In genomic region chr17:56185281-56186141, GRCm38 (mm10) we compare ENCODE assay signal across 8 mouse cellular contexts. TPM values are rescaled to one million over a fixed set of nuclear protein-coding genes. Genes with fewer than 3 reads are reported as not detected.
DNase-seq lines count a peak whose midpoint lies in the region; ATAC-seq and TF ChIP-seq lines count a peak whose summit lies in the region.
"Had no signal": no experiment of that assay in that cellular context is flagged by ENCODE, and none has a peak within 500 bp of the region (broad histone marks: within the 10 kb centered on the region; RNA-seq: fewer than 3 reads in every experiment).

No protein-coding gene starts in this region.

- peak overlapping the region; percentile 8; the same call in 1 of the 2 replicates for H3K9ac ChIP-seq in forebrain, embryonic 14.5 days (ENCODE audit: low read length)
- peak overlapping the region; percentile 42 for H3K9ac ChIP-seq in midbrain, embryonic 13.5 days (replicated peaks)
- H3K9ac ChIP-seq: liver, embryonic 14.5 days had no signal

- H3K9me3 ChIP-seq in forebrain, embryonic 14.5 days (replicated peaks; ENCODE audit: control insufficient read depth, low read length) = no peaks in the 10 kb centered on the region
- H3K9me3 ChIP-seq in midbrain, embryonic 13.5 days = no peaks in the 10 kb centered on the region

- H3K4me2 ChIP-seq in forebrain, embryonic 14.5 days (ENCODE audit: low read length) = no peak overlapping the region
- no peak overlapping the region for H3K4me2 ChIP-seq in midbrain, embryonic 13.5 days (replicated peaks)

- no peak overlapping the region for H3K4me3 ChIP-seq in C2C12 (ENCODE audit: insufficient read depth, poor library complexity, severe bottlenecking)
- no peak overlapping the region for H3K4me3 ChIP-seq in forebrain, embryonic 14.5 days (ENCODE audit: low read depth, low read length)
- H3K4me3 ChIP-seq in midbrain, embryonic 13.5 days (replicated peaks) = no peak overlapping the region

- DNase-seq in NIH3T3 (ENCODE audit: low read depth) = peak; percentile 26
- DNase-seq in forebrain, embryonic 14.5 days (ENCODE audit: low spot score) = peak; percentile 23
- DNase-seq in heart, postnatal 4 days = peak; percentile 77
- DNase-seq in layer of hippocampus, postnatal 10 days (ENCODE audit: low spot score in 2 of 2) = peak; percentile 44 to 58
- peak; percentile 58 for DNase-seq in yolk sac, embryonic 10.5 days (ENCODE audit: low spot score)

- H3K27ac ChIP-seq in forebrain, embryonic 14.5 days (ENCODE audit: low read depth, low read length) = peak overlapping the region; percentile 39; the same call in 1 of the 2 replicates
- H3K27ac ChIP-seq in midbrain, embryonic 13.5 days = peak overlapping the region; percentile 81
- H3K27ac ChIP-seq: liver, embryonic 14.5 days had no signal

- no peak for ATAC-seq in forebrain, embryonic 14.5 days
- ATAC-seq in midbrain, embryonic 13.5 days = 0 out of 2 replicates have a peak, but pooled peaks have one; percentile 15

- H3K27me3 ChIP-seq in C2C12 (ENCODE audit: control insufficient read depth, insufficient read depth, insufficient read length) = no peaks in the 10 kb centered on the region
- H3K27me3 ChIP-seq in forebrain, embryonic 14.5 days (replicated peaks; ENCODE audit: control insufficient read depth, insufficient read depth, low read length) = no peaks in the 10 kb centered on the region
- H3K27me3 ChIP-seq in midbrain, embryonic 13.5 days = no peaks in the 10 kb centered on the region

- no peak for TF ChIP-seq CTCF in C2C12 (IDR thresholded peaks at IDR 0.05; ENCODE audit: control insufficient read depth, insufficient read depth, insufficient read length)

- 47% methylated on average over 11 of the region's 11 CpGs for WGBS in forebrain, embryonic 14.5 days
- 42% methylated on average over 11 of the region's 11 CpGs for WGBS in midbrain, embryonic 13.5 days

- H3ac ChIP-seq in C2C12 (ENCODE audit: control insufficient read depth, insufficient read length, low read depth) = peak overlapping the region; percentile 19

- peaks cover 19% of the 10 kb centered on the region for H3K79me2 ChIP-seq in C2C12 (ENCODE audit: control insufficient read depth, insufficient read depth)

- H3K79me3 ChIP-seq in C2C12 (ENCODE audit: low read depth) = peaks cover 5% of the 10 kb centered on the region

- peaks cover 7% of the 10 kb centered on the region for H3K4me1 ChIP-seq in forebrain, embryonic 14.5 days (ENCODE audit: control insufficient read depth, insufficient read depth, low read length)
- H3K4me1 ChIP-seq in midbrain, embryonic 13.5 days (replicated peaks) = peaks cover 26% of the 10 kb centered on the region

- H3K36me3 ChIP-seq in C2C12 (ENCODE audit: control insufficient read depth, insufficient read depth) = peaks cover 36% of the 10 kb centered on the region
- H3K36me3 ChIP-seq in forebrain, embryonic 14.5 days (ENCODE audit: control insufficient read depth, insufficient read depth, low read length) = peaks cover 59% of the 10 kb centered on the region
- H3K36me3 ChIP-seq in midbrain, embryonic 13.5 days = peaks cover 57% of the 10 kb centered on the region

TF ChIP-seq in C2C12, 6 proteins besides CTCF, POLR2A, EP300 and RAD21:
- TF ChIP-seq CEBPB (IDR thresholded peaks at IDR 0.05; ENCODE audit: low read depth) = no peak
- TF ChIP-seq MYOD1 (IDR thresholded peaks at IDR 0.05; ENCODE audit: control insufficient read depth, insufficient read length, low read depth) = no peak
- TF ChIP-seq USF1 (IDR thresholded peaks at IDR 0.05; ENCODE audit: low read depth) = no peak
- no peak for TF ChIP-seq FOSL1 (IDR thresholded peaks at IDR 0.05; ENCODE audit: insufficient read depth, low read length, poor library complexity, severe bottlenecking)
- no peak for TF ChIP-seq MYOG (IDR thresholded peaks at IDR 0.05; ENCODE audit: control insufficient read depth, extremely low read depth, insufficient read length)
- no peak for TF ChIP-seq MAX (IDR thresholded peaks at IDR 0.05)

RNA-seq across cellular contexts. Expression of gene Mydgf, which starts 1.8 kb away (rescaled TPM):
- polyA plus RNA-seq in C2C12 (2012; fragmentation: generic; extraction: Trizol) = 106 TPM
- 58.8 and 63.5 TPM in 2 replicates for polyA plus RNA-seq in forebrain, embryonic 14.5 days (2014; fragmentation: Nextera tagmentation; extraction: Ambion mirVana)
- total RNA-seq in heart, postnatal 4 days (2021) = 10 to 100 TPM; 43.4 to 48.8 TPM
- 10 to 100 TPM; 48.3 to 53.7 TPM for total RNA-seq in layer of hippocampus, postnatal 10 days (2021)
- polyA plus RNA-seq in midbrain, embryonic 13.5 days (2015; fragmentation: Nextera tagmentation; extraction: Ambion mirVana) = 64.6 and 68.4 TPM in 2 replicates

RNA-seq across cellular contexts. Expression of gene Tnfaip8l1, which starts 23.2 kb away (rescaled TPM):
- 2.3 TPM for polyA plus RNA-seq in C2C12 (2012; fragmentation: generic; extraction: Trizol)
- 9.7 and 10.9 TPM in 2 replicates for polyA plus RNA-seq in forebrain, embryonic 14.5 days (2014; fragmentation: Nextera tagmentation; extraction: Ambion mirVana)
- 1 to 10 TPM; 5.9 to 6.0 TPM for total RNA-seq in heart, postnatal 4 days (2021)
- total RNA-seq in layer of hippocampus, postnatal 10 days (2021) = 1 to 10 TPM; 7.0 to 7.2 TPM
- 8.2 and 8.7 TPM in 2 replicates for polyA plus RNA-seq in midbrain, embryonic 13.5 days (2015; fragmentation: Nextera tagmentation; extraction: Ambion mirVana)

RNA-seq across cellular contexts. Expression of gene Dpp9, which starts 33.2 kb away (rescaled TPM):
- polyA plus RNA-seq in C2C12 (2012; fragmentation: generic; extraction: Trizol) = 51.8 TPM
- polyA plus RNA-seq in forebrain, embryonic 14.5 days (2014; fragmentation: Nextera tagmentation; extraction: Ambion mirVana) = 18.3 and 25.9 TPM in 2 replicates
- total RNA-seq in heart, postnatal 4 days (2021) = 10 to 100 TPM; 29.1 to 31.2 TPM
- total RNA-seq in layer of hippocampus, postnatal 10 days (2021) = 10 to 100 TPM; 44.5 to 45.6 TPM
- polyA plus RNA-seq in midbrain, embryonic 13.5 days (2015; fragmentation: Nextera tagmentation; extraction: Ambion mirVana) = 26.6 and 29.3 TPM in 2 replicates

RNA-seq across cellular contexts. Expression of gene Sema6b, which starts 45.4 kb away (rescaled TPM):
- polyA plus RNA-seq in C2C12 (2012; fragmentation: generic; extraction: Trizol) = 0.81 TPM
- 9.4 and 12.1 TPM in 2 replicates for polyA plus RNA-seq in forebrain, embryonic 14.5 days (2014; fragmentation: Nextera tagmentation; extraction: Ambion mirVana)
- 1 to 10 TPM; 6.3 to 7.2 TPM for total RNA-seq in heart, postnatal 4 days (2021)
- 100 to 1,000 TPM; 117 to 125 TPM for total RNA-seq in layer of hippocampus, postnatal 10 days (2021)
- 7.6 and 10.4 TPM in 2 replicates for polyA plus RNA-seq in midbrain, embryonic 13.5 days (2015; fragmentation: Nextera tagmentation; extraction: Ambion mirVana)

Comparison
In these comparisons a context has a peak if more than half of its experiments do, and no peak if none do; other contexts are left out.
1. DNase-seq: peak in every context shown above with its lines; median percentile 77 in heart, postnatal 4 days; 58 in yolk sac, embryonic 10.5 days; 51 in layer of hippocampus, postnatal 10 days; 26 in NIH3T3; 23 in forebrain, embryonic 14.5 days.